Mouse (Mus musculus): ENCODE measurements around the gene Efs.
"Not testable (repeated sequence)": the region's sequence is repeated elsewhere in the genome, so short reads cannot be mapped to it uniquely, and the experiment has no call there.

Efs gene

DNA sequence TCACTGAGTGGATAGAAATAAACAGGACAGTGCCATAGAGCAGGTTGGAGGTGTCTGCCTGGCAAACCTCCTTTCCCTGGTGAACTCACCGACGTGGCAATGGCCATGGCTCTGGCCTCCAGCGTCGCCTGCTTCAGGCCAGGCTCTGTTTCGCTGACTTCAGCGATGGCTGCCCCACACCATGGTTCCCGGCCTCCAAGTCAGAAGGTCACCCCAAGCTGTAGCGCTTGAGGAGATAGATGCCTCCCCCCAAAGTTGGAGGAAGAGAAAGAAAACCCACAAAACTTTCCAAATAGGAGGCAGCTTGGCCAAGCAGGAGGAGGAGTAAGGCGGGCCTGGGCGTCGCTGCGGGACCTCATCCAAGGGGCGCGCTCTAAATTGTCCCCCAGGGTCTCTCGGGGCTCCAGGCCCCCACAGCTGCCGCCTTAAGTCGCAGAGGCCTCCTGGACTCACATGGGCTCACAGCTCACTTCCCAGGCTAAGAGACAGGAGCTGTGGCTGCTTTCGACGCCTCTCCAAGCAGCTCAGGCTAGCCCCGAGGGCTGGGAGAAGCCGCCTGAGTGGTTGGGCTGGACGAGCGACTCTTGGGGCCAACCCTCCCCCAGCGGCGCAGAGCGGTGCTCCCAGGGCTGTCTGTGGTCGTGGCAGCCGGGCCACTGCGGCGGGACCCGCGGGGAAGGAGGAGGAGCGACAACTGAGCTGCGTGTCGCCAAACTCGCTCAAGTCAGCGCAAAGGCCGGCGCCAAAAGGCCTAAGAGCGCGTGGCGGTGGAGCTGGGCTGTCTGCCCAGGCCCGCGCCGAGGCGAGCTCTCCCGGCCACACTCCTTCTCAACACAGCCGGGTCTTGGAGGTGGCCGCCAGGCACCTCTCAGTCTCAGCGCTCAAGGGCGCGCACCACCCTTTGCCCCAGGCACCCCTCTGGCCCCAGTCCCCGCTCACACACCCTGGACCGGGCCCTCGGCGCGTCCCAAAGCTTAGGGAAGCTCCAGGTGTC, at the start of gene Efs:
Efs (minus strand) TSS at position 778 of the 994 bp plus-strand sequence.
- no peak for DNase-seq

DNA sequence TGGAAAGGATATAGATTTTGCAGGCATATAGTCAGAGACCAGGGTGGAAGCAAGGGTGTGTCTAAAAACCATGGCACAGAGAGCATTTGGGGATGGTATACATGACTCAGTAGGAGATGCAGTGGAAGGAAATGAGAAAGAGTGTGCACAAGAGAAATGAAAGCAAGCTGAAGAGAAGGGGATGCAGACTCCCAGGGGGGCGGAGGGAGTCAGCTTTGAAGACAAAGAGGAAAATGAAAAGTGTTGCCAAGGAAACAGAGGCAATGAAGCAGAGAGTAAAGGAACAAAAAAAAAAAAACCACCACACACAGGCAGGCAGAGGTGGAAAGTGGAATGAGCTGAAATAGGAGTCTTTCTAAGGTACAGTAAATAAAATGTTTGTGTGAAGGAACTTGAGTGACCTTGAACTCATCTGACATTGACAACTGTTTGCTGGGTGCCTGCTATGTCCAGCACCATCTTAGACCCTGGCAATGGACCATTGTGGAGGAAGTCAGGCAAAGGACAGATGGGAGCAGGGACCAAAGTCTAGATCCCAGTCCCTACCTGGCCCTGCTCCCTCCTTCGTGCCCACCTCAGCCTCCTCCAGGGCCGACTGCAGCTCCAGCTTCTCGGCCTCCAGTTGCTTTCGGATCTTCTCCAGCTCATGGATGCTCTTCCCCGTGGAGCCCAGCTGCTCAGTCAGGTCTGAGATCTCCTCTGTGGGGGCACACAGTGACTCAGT, 48.3 kb upstream of the Efs start:
- DNase-seq, result no peak

DNA sequence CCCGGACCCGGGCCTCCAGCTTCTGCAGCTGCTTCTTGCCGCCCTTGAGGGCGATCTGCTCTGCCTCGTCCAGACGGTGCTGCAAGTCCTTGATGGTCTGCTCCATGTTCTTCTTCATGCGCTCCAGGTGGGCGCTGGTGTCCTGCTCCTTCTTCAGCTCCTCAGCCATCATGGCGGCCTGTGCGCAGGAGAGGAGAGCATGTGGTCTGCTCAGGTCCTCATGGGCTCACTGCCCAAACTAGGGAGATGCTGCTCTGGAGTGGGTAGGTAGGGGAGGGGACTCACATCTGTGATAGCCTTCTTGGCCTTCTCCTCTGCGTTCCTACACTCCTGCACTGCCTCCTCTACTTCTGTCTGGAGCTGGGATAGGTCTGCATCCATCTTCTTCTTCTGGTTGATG, 46.9 kb upstream of the Efs start:
- DNase-seq, result not testable (repeated sequence)

DNA sequence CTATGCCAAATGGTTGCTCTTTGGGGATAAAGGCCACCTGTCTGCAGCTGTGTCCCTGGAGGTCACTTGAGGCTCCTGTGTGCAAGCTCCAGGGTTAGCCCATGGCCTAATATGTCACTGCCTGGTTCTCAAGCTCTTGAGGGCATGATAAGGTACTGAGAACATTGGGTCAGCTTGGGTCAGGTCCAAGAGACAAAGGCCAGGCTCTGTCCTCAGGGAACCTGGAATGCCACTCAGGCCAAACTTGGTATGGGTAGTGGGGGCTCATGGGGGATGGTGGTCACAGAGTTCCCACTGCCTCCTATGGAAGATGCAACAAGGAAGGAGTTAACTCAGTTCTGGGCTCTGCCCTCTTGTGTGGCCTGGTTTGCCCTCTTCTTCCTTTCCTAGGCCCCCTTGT, 42.4 kb upstream of the Efs start:
- no peak for DNase-seq

DNA sequence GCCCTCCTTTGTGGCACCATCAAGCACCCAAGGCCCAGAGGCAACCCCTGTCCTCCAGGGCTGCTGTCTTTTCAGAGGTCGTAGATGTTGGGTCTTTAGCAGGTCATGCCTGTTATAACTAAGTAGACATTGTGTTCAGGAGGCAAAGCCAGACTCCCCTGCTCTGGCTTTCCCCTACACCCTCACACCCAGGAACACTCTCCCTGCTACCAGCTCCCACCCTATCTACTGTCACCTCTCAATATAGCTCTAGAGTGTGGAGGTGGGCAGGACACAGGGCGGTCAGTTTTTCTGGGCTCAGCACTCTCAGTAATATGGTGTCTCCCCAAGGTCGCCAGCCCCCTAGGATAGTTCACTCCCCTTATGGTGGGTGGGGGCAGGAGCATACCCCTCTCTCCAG, 41.9 kb upstream of the Efs start:
- DNase-seq, result no peak

DNA sequence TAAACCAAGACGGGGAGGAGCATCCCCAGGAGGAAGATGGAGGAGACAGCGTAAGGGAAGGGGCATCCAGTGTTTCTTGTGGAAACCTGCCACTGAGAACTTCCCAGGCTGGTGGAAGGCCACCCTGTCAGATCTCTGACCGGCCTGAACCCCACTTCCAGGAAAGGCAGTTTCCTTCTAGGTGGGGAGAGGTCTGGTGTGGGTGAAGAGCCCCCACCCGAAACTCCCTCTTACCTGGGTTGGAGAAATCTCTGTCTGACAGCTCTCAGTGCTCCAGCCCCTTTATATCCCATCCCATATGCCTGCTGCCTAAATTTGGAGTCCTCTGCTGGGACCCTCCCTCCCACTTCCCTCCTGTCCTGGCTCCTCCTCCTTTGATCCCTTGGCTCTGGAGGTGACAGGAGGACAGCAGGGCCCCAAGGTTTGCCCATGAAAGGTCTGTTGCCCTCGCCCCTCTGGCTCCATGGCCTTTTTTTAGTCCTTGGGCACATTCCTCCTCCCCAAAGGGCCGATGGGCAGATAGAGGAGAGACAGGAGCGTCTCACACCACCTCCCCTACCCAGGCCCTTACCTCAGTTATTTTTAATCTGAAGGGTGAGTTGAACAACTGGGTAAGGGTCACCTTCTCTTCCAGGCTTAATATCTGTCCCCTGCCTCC, 40.5 kb upstream of the Efs start, which contains the start of gene Myh6:
Myh6 (minus strand) TSS at position 608 of the 658 bp plus-strand sequence.
- DNase-seq, result no peak

DNA sequence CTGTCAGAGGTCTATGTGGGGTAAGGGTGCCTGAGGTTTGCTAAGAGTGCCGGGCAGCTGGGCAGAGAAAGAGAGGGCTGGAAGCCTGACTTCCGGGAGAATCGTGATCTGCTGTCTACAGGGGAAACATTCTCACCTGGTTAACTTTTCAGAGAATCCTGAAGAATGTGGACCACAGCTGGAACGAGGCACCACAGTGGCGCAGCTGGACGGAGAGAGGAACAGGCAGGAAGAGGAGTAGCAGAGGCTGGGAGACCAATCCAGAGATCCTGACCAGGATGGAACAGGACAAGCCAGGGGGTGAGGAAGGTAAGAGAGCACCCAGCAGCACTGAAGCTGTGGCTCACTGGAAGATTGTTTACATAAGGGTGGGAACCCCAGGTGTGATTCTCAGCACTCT, 39.7 kb upstream of the Efs start:
- no peak for DNase-seq

DNA sequence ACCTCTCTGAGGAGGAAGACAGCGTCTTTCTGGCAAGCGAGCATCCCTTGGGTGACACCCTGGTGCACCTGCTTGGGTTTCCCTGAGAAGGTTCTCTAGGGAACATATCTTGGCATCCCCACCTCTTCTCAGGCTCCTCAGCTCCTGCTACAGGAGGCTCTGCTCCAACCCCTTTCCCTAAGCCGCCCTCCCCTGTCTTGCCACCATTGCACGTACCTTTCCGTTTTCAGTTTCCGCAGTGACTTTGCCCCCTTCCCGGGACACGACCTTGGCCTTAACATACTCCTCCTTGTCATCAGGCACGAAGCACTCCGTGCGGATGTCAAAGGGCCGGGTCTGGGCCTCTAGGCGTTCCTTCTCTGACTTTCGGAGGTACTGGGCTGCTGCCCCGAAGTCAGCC, 39.1 kb upstream of the Efs start:
- no peak for DNase-seq

DNA sequence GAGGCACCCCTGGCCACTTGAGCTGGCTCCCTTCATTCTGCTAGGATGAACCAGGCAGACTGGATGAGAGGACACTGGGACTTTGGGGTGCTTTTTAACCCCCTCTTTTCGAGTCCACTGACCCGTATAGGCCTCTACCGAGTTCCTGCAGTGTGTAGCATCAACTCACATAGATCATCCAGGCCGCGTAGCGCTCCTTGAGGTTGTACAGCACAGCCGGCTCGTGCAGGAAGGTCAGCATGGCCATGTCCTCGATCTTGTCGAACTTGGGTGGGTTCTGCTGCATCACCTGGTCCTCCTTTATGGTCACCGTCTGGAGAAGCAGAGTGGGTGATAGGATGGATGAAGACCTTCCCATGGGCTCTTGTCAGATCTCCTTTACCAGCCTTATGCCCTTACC, 37.8 kb upstream of the Efs start:
- DNase-seq, result no peak

DNA sequence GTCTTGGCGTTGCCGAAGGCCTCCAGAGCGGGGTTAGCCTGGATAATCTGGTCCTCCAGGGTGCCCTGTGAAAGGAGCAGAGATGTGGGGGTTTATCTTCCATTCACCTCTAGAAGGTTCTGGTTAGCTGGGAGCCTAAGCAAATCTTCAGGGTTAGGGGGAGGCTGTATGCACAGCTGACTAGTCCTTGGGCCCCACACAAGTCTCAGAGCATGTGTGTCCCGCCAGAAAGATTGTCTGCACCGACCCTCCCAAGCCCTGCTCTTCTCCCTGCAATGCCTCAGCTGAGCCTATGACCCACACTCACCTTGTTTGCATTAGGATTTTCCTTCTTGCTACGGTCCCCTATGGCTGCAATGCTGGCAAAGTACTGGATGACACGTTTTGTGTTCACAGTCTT, 36.8 kb upstream of the Efs start:
- DNase-seq, result no peak

DNA sequence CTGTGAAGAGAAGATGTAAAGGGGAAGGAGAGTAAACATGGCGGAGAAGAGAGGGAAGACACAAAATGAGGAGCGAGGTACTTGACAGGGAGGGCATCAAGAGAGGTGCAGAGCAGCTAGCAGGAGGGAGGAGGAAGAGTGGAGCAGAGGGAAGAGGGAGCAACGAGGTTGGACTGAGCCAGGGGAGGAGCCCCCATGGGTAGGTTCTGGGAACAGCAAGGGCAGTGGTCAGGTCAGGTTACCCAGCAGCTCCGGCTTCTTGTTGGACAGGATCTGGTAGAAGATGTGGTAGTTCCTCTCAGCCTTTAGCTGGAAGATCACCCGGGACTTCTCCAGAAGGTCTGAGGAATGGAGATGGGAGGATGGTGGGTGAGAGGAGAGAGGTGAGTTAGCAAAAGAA, 35.6 kb upstream of the Efs start:
- no peak for DNase-seq

DNA sequence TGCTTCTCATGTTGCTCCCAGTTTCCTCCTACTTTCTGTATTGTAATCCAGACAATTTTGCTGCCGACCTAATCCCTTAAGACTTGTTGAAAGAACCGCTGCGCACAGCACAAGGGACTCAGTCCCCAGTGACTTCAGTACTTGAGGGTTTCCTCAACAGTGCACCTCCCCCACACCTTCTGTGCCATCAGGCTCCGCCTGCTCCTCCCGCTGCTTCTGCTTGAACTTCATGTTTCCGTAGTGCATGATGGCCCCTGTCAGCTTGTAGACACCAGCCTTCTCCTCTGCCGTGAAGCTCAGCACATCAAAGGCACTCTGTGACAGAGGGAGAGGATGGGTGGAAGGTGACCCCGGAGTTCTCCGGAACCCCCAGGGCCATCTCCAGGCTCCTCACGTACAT, 34.8 kb upstream of the Efs start:
- no peak for DNase-seq

DNA sequence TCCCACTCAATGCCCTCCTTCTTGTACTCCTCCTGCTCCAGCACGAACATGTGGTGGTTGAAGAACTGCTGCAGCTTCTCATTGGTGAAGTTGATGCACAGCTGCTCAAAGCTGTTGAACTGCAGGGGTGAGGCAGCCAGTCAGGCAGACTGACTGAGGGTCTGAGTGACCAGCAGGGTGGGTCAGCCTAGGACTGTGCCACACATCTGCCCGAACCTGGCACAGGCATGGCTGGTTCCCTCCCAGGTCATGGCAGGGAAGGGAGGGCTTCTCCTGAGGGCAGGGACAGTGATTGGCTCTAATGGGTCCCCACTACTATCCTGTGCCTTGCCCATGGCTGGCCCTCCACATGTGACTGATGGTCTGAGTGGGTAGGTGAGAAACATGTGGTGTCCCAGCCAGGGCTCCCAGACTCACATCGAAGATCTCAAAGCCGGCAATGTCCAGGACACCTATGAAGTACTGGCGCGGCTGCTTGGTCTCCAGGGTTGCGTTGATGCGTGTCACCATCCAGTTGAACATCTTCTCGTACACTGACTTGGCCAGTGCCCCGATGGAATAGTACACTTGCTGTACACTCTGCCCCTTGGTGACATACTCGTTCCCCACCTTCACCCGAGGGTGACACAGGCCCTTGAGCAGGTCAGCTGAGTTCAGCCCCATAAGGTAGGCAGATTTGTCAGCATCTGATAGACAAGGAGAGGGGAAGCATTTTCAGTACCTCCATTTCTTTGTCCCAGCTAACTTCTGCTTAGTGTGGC, 34.1 kb upstream of the Efs start:
- DNase-seq, result not testable (repeated sequence)

DNA sequence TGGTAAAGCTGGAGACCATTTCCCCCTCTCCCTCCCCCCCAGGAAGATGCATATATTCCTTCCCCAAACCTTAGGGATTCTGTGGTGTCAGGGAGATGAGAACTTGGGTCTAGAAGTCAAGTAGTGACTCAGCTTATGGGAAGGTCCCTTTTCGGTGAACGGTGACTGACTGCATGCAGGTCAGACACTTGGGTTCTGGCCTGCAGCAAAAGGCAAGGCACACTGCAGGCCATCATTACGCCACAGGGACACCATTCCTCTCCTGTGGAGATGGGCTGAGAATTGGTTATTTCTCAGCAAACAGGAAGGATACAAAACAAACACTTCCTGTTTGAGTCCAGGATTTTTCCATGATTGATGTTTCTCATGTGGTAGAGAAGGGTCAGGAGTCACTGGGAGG, 33.3 kb upstream of the Efs start:
- DNase-seq, result no peak

DNA sequence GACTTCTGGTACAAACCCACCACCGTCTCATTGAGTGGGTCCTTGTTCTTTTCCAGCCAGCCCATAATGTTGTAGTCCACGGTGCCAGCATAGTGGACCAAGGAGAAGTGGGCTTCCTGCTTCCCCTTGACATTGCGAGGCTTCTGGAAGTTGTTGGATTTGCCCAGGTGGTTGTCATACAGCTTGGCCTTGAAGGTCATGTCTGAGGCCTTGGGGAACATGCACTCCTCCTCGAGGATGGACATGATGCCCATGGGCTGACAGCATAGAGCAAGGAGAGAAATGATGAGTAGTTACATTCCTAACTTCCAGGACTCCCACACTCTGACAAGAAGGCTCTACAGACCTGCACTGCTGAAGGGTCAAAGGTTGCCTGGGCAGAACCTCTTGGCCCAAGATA, 32.6 kb upstream of the Efs start:
- DNase-seq, result no peak

DNA sequence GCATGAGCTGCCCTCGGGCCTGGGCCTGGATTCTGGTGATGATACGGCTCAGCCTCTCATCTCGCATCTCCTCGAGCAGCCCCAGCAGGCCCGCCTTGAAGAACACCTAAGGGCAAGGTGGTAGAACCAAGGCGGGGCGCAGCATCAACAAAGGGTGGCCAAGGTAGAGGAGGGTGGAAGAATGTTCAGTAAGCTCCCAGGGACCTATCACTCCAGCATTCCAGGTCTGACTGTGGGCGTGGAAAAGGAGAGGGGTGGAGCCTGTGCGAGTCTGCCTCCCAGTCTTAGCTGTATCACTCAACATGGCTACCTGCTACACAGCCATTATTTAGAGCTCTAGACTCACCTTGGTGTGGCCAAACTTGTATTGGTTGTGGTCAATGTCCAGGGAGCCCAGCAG, 30.6 kb upstream of the Efs start:
- DNase-seq, result no peak

DNA sequence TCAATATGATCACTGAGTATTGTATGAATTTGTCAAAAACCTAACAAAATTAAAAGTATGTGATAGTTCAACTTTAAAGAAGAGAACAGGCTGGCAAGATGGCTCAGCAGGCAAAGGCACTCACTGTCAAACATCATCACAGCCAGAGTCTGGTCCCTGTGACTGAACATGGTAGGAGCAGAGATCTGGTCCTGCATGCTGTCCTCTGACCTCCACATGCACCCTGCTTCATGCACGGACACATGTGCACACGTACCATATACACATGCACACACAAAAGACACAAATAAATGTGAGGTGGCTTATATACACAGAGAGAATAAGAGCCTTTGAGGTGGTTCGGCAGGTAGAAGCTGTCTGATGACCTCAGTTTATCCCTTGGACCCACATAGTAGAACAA, 29.6 kb upstream of the Efs start:
- no peak for DNase-seq

DNA sequence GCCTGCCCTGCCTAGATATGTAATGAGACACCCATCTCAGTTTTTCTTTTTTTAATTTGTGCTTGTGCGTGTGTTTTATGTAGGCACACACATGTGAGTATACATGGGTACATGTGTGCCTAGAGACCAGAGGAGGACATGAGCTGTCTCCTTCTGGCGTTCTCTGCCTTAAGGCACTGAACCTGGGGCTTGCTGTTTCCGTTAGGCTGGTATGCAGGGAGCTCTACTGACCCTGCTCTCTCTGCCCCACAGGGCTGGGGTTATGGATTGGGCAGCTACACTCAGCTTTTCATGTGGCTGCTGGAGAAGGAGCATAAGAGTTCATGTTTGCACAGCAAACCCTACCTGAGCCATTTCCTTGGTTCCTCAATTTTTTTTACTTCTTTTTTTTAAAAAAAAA, 28.5 kb upstream of the Efs start:
- DNase-seq, result no peak

DNA sequence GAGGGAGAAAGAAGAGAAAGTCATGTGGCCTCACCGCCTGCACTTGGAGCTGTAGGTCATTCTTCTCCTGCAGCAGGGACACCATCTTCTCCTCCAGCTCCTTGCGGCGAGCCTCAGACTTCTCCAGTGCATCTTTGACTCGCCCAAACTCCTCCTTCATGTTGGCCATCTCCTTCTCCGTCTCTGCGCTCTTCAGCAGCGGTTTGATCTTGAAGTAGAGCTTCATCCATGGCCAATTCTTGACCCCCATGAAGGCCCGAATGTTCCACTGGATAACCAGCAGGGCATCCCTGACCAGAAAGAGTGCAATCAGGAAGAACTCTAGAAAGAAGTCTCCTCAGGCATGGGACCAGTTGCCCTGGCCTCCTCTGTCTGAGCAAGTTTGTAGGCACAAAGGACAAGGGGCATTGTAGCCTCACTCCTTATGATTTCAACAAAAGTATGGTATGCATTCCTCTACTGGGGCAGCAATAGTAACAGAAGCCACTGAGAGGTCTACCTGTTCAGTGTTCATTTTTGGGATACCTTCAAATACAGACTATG, 27.8 kb upstream of the Efs start:
- no peak for DNase-seq

DNA sequence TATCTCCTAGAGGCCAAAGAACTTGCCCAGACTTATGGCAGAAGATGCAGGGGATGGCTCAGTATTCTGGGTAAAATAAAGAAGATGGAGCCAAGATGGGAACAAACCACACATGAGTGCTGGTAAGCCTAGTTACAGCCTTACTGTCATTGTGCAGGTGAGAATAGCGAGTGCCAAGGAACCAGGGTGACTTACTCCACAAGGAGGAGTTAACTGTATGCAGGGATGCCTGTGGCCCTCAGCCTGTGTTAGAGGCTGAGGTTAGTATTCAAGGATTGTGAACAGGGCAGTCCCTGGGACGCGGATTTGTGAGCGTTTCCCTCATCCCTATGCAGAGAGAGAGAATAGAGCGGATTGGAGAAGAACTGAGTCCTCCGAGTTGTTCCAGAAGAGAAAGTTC, 25.7 kb upstream of the Efs start:
- DNase-seq, result no peak

DNA sequence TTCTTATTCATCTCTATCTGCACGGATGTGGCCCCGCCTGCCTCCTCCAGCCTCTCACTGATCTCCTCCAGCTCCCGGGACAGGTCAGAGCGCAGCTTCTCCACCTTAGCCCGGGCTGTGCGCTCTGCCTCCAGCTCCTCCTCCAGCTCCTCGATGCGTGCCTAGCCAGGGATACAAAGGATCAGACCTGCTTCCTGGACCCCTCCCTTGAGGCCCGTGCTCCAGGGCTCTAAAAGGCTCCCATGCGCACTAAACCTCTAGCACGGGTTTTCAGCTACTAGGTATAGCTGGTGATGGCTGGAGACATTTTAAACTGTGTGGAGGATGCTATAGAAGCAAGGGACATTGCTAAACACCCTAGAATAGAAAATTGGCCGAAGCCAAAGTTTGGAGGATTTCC, 24.6 kb upstream of the Efs start:
- no peak for DNase-seq

DNA sequence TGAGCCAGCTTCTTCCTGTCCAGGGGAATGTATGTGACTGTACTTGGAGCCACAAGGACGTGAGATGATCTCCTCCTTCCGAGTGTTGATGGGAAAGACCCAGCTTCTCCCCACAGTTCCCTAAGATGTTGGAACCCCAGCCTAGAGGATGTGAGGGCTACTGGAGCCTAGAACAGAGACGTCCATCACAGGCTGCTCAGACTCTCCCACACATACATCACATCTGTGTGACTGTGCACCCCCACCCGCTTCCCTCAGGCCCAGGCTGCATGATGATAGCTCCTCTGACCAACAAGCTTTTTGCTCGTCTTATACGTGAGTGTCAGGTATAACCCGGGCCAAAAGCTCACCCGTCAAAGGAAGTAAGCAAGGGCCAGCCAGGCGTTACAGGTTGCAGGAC, 22.9 kb upstream of the Efs start:
- no peak for DNase-seq

DNA sequence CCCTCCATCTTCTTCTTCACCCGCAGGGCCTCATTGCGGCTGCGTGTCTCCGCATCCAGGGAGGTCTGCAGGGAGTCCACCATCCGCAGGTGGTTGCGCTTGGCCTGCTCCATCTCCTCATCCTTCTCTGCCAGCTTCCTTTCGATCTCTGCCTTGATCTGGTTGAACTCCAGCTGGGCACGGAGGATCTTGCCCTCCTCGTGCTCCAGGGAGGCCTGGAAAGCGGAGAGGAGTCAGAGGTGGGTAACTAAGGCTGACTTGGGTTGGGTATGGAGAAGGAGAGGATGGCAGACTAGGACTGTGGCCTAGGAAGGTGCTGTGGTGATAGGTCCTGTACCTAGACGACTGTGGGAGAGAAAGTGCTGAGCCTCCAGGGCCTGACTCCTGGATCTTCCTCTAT, 21.1 kb upstream of the Efs start:
- not testable (repeated sequence) for DNase-seq

Measured in spleen, adult 18-20 months (tissue).